Mouse (Mus musculus): ENCODE measurements around the gene Shld2. TPM values are rescaled to one million over a fixed set of nuclear protein-coding genes. Genes with fewer than 3 reads are reported as not detected.

Gene Shld2
- polyA plus RNA-seq, 1 experiment from 2014 or later: 13.6 TPM

GRCm38 (mm10) chr14:34227981-34228380 is 82.3 kb downstream of the Shld2 start:
- Histone ChIP-seq H3K4me1 (ENCODE audit: insufficient read depth) (no peaks in the 10 kb centered on the region), H3K36me3 (replicated peaks; ENCODE audit: insufficient read depth, low read length) (peaks cover 8% of the 10 kb centered on the region; the same call in 1 of the 2 replicates), H3K27ac (ENCODE audit: low read depth) (no peak overlapping the region), H3K4me3 (ENCODE audit: low read depth, low read length) (no peak overlapping the region), H3K9me3 (ENCODE audit: low read length) (no peaks in the 10 kb centered on the region), H3K4me2 (ENCODE audit: low read depth, low read length) (no peak overlapping the region), H3K9ac (replicated peaks) (no peak overlapping the region), H3K27me3 (ENCODE audit: insufficient read depth, low read length) (no peaks in the 10 kb centered on the region)
- TF ChIP-seq CTCF (IDR thresholded peaks at IDR 0.05; ENCODE audit: low read depth): no peak
- TF ChIP-seq EP300 (IDR thresholded peaks at IDR 0.05; ENCODE audit: low read depth): no peak
- no peak for ATAC-seq
- no peak for DNase-seq
- WGBS (ENCODE audit: insufficient replicate concordance): 77% methylated on average over 12 of the region's 12 CpGs

- Histone ChIP-seq H3K27me3 (ENCODE audit: insufficient read depth, low read length) (no peaks in the 10 kb centered on the region), H3K9me3 (ENCODE audit: low read length) (no peaks in the 10 kb centered on the region), H3K36me3 (replicated peaks; ENCODE audit: insufficient read depth, low read length) (no peaks in the 10 kb centered on the region), H3K27ac (ENCODE audit: low read depth) (no peak overlapping the region), H3K9ac (replicated peaks) (no peak overlapping the region), H3K4me3 (ENCODE audit: low read depth, low read length) (no peak overlapping the region), H3K4me2 (ENCODE audit: low read depth, low read length) (no peak overlapping the region), H3K4me1 (ENCODE audit: insufficient read depth) (no peaks in the 10 kb centered on the region)
- WGBS (ENCODE audit: insufficient replicate concordance): 61% methylated on average over 4 of the region's 4 CpGs
- DNase-seq (no peak), ATAC-seq (no peak)
- TF ChIP-seq CTCF (IDR thresholded peaks at IDR 0.05; ENCODE audit: low read depth): no peak
- TF ChIP-seq EP300 (IDR thresholded peaks at IDR 0.05; ENCODE audit: low read depth): no peak
Measured at GRCm38 (mm10) chr14:34226566-34226965, 83.7 kb downstream of the Shld2 start.

GRCm38 (mm10) chr14:34225986-34226385 is 84.3 kb downstream of the Shld2 start:
- H3K9ac ChIP-seq (replicated peaks): no peak overlapping the region
- ATAC-seq: no peak
- H3K4me3 ChIP-seq (ENCODE audit: low read depth, low read length): no peak overlapping the region
- TF ChIP-seq CTCF (IDR thresholded peaks at IDR 0.05; ENCODE audit: low read depth) (no peak), EP300 (IDR thresholded peaks at IDR 0.05; ENCODE audit: low read depth) (no peak)
- no peak overlapping the region for H3K27ac ChIP-seq (ENCODE audit: low read depth)
- H3K4me1 ChIP-seq (ENCODE audit: insufficient read depth): no peaks in the 10 kb centered on the region
- WGBS (ENCODE audit: insufficient replicate concordance): 72% methylated on average over 9 of the region's 9 CpGs
- no peak overlapping the region for H3K4me2 ChIP-seq (ENCODE audit: low read depth, low read length)
- no peaks in the 10 kb centered on the region for H3K27me3 ChIP-seq (ENCODE audit: insufficient read depth, low read length)
- H3K36me3 ChIP-seq (replicated peaks; ENCODE audit: insufficient read depth, low read length): no peaks in the 10 kb centered on the region
- H3K9me3 ChIP-seq (ENCODE audit: low read length): no peaks in the 10 kb centered on the region
- DNase-seq: no peak

GRCm38 (mm10) chr14:34223362-34223898 is 86.9 kb downstream of the Shld2 start:
- no peaks in the 10 kb centered on the region for H3K9me3 ChIP-seq (ENCODE audit: low read length)
- WGBS (ENCODE audit: insufficient replicate concordance): 72% methylated on average over 5 of the region's 5 CpGs
- no peaks in the 10 kb centered on the region for H3K36me3 ChIP-seq (replicated peaks; ENCODE audit: insufficient read depth, low read length)
- H3K4me2 ChIP-seq (ENCODE audit: low read depth, low read length): no peak overlapping the region
- no peak overlapping the region for H3K9ac ChIP-seq (replicated peaks)
- H3K27me3 ChIP-seq (ENCODE audit: insufficient read depth, low read length): peaks cover 11% of the 10 kb centered on the region; the same call in 1 of the 2 replicates
- 0 out of 2 replicates have a peak, but pooled peaks cover 3% of the 10 kb centered on the region for H3K4me1 ChIP-seq (ENCODE audit: insufficient read depth)
- TF ChIP-seq CTCF (IDR thresholded peaks at IDR 0.05; ENCODE audit: low read depth) (no peak), EP300 (IDR thresholded peaks at IDR 0.05; ENCODE audit: low read depth) (no peak)
- no peak for DNase-seq
- no peak overlapping the region for H3K4me3 ChIP-seq (ENCODE audit: low read depth, low read length)
- ATAC-seq: no peak
- H3K27ac ChIP-seq (ENCODE audit: low read depth): no peak overlapping the region

- ATAC-seq: no peak
- Histone ChIP-seq H3K4me1 (ENCODE audit: insufficient read depth) (0 out of 2 replicates have a peak, but pooled peaks cover 3% of the 10 kb centered on the region), H3K9me3 (ENCODE audit: low read length) (no peaks in the 10 kb centered on the region), H3K36me3 (replicated peaks; ENCODE audit: insufficient read depth, low read length) (no peaks in the 10 kb centered on the region), H3K9ac (replicated peaks) (no peak overlapping the region), H3K27me3 (ENCODE audit: insufficient read depth, low read length) (peaks cover 11% of the 10 kb centered on the region; the same call in 1 of the 2 replicates), H3K27ac (ENCODE audit: low read depth) (no peak overlapping the region), H3K4me2 (ENCODE audit: low read depth, low read length) (no peak overlapping the region), H3K4me3 (ENCODE audit: low read depth, low read length) (no peak overlapping the region)
- DNase-seq: no peak
- WGBS (ENCODE audit: insufficient replicate concordance): 53% methylated on average over 5 of the region's 5 CpGs
- TF ChIP-seq EP300 (IDR thresholded peaks at IDR 0.05; ENCODE audit: low read depth) (no peak), CTCF (IDR thresholded peaks at IDR 0.05; ENCODE audit: low read depth) (no peak)
Measured at GRCm38 (mm10) chr14:34221416-34222077, 88.7 kb downstream of the Shld2 start.

- no peak overlapping the region for H3K9ac ChIP-seq (replicated peaks)
- 74% methylated on average over 5 of the region's 5 CpGs for WGBS (ENCODE audit: insufficient replicate concordance)
- TF ChIP-seq EP300 (IDR thresholded peaks at IDR 0.05; ENCODE audit: low read depth): no peak
- no peak for TF ChIP-seq CTCF (IDR thresholded peaks at IDR 0.05; ENCODE audit: low read depth)
- H3K9me3 ChIP-seq (ENCODE audit: low read length): no peaks in the 10 kb centered on the region
- no peak overlapping the region for H3K27ac ChIP-seq (ENCODE audit: low read depth)
- H3K4me1 ChIP-seq (ENCODE audit: insufficient read depth): 0 out of 2 replicates have a peak, but pooled peaks cover 3% of the 10 kb centered on the region
- H3K4me3 ChIP-seq (ENCODE audit: low read depth, low read length): no peak overlapping the region
- H3K36me3 ChIP-seq (replicated peaks; ENCODE audit: insufficient read depth, low read length): no peaks in the 10 kb centered on the region
- no peak for ATAC-seq
- peaks cover 11% of the 10 kb centered on the region; the same call in 1 of the 2 replicates for H3K27me3 ChIP-seq (ENCODE audit: insufficient read depth, low read length)
- DNase-seq: no peak
- no peak overlapping the region for H3K4me2 ChIP-seq (ENCODE audit: low read depth, low read length)
Measured at GRCm38 (mm10) chr14:34220426-34220825, 89.9 kb downstream of the Shld2 start.

Measured in liver, postnatal 0 days (tissue).